In genomic region chr1:64738180-64738555, GRCm38 (mm10) we compare ENCODE assay signal across 8 mouse cellular contexts. TPM values are rescaled to one million over a fixed set of nuclear protein-coding genes. Genes with fewer than 3 reads are reported as not detected.
DNase-seq lines count a peak whose midpoint lies in the region; ATAC-seq and TF ChIP-seq lines count a peak whose summit lies in the region.

No protein-coding gene starts in this region.

- no peak overlapping the region for H3K9ac ChIP-seq in limb, embryonic 13.5 days
- no peak overlapping the region for H3K9ac ChIP-seq in midbrain, postnatal 0 days (replicated peaks; ENCODE audit: low read length, poor library complexity, severe bottlenecking)

- TF ChIP-seq POLR2A in cerebellum, adult 2 months (IDR thresholded peaks at IDR 0.05; ENCODE audit: borderline replicate concordance, insufficient read depth, low read length): no peak

- peak; percentile 7 for ATAC-seq in Patski
- ATAC-seq in granulocyte monocyte progenitor cell, adult 5-6 weeks (replicated peaks; ENCODE audit: poor library complexity, severe bottlenecking): 0 out of 2 replicates have a peak, but pooled peaks have one; percentile 8
- no peak for ATAC-seq in limb, embryonic 13.5 days (ENCODE audit: low FRiP score, low read depth)
- ATAC-seq in midbrain, postnatal 0 days (ENCODE audit: low FRiP score): no peak

- no peak for TF ChIP-seq CTCF in cerebellum, adult 2 months (IDR thresholded peaks at IDR 0.05; ENCODE audit: borderline replicate concordance, insufficient read depth, low read depth, low read length)
- TF ChIP-seq CTCF in Patski (IDR thresholded peaks at IDR 0.05): no peak
- no peak for TF ChIP-seq CTCF in midbrain, postnatal 0 days (IDR thresholded peaks at IDR 0.05)

- DNase-seq in cerebellum, adult 2 months: no peak
- DNase-seq in cerebellum, adult 9-11 months: no peak
- no peak for DNase-seq in Patski (ENCODE audit: low read depth, low spot score)
- no peak for DNase-seq in midbrain, postnatal 0 days (ENCODE audit: low spot score)
- DNase-seq in cerebellum, postnatal 4 days (ENCODE audit: low spot score in 2 of 2): no peak
- DNase-seq in ovary, postnatal 10 days (ENCODE audit: low spot score): no peak

- under 1% methylated on average over 11 of the region's 11 CpGs for WGBS in cerebellum, adult 2 months
- under 1% methylated on average over 11 of the region's 11 CpGs for whole genome bisulfite sequencing in limb, embryonic 13.5 days
- WGBS in midbrain, postnatal 0 days: under 1% methylated on average over 11 of the region's 11 CpGs

- in situ Hi-C loops in Patski (cut with MboI; ENCODE audit: low pct_unique_long_range_greater_than_20kb): no loop called here

- CTCF ChIA-PET in Patski (lab: Charles Lee): interaction anchor here (0.9 to 2.0 kb wide), 8 partner anchors 11 to 184 kb away, joined by 3 to 10 read pairs (median 3); no protein-coding TSS in a partner anchor

- H3K36me3 ChIP-seq in limb, embryonic 13.5 days: no peaks in the 10 kb centered on the region
- no peaks in the 10 kb centered on the region for H3K36me3 ChIP-seq in midbrain, postnatal 0 days (ENCODE audit: insufficient read depth, low read length)

- peak overlapping the region; percentile 58 for H3K4me3 ChIP-seq in cerebellum, adult 2 months (replicated peaks; ENCODE audit: insufficient read depth, low read depth, low read length)
- H3K4me3 ChIP-seq in limb, embryonic 13.5 days: peak overlapping the region; percentile 69
- H3K4me3 ChIP-seq in midbrain, postnatal 0 days (ENCODE audit: low read depth, low read length): peak overlapping the region; percentile 52

- peak overlapping the region; percentile 96 for H3K4me2 ChIP-seq in limb, embryonic 13.5 days (replicated peaks)
- peak overlapping the region; percentile 98 for H3K4me2 ChIP-seq in midbrain, postnatal 0 days (ENCODE audit: low read depth, low read length, poor library complexity, severe bottlenecking)

- H3K27ac ChIP-seq in cerebellum, adult 2 months (ENCODE audit: insufficient read depth, low read length): no peak overlapping the region
- H3K27ac ChIP-seq in limb, embryonic 13.5 days: no peak overlapping the region
- H3K27ac ChIP-seq in midbrain, postnatal 0 days (ENCODE audit: low read depth, low read length): no peak overlapping the region

- H3K9me3 ChIP-seq in limb, embryonic 13.5 days: no peaks in the 10 kb centered on the region
- H3K9me3 ChIP-seq in midbrain, postnatal 0 days (ENCODE audit: low read length): no peaks in the 10 kb centered on the region

- peaks cover 2% of the 10 kb centered on the region; the same call in 1 of the 2 replicates for H3K27me3 ChIP-seq in cerebellum, adult 2 months (ENCODE audit: control insufficient read depth, insufficient read depth, low read length)
- H3K27me3 ChIP-seq in Patski: no peaks in the 10 kb centered on the region
- H3K27me3 ChIP-seq in limb, embryonic 13.5 days: peaks cover 55% of the 10 kb centered on the region
- H3K27me3 ChIP-seq in midbrain, postnatal 0 days (ENCODE audit: insufficient read depth, low read length): peaks cover 48% of the 10 kb centered on the region

- H3K4me1 ChIP-seq in cerebellum, adult 2 months (ENCODE audit: control insufficient read depth, insufficient read depth, low read length): peaks cover 10% of the 10 kb centered on the region
- peaks cover 44% of the 10 kb centered on the region for H3K4me1 ChIP-seq in limb, embryonic 13.5 days
- peaks cover 4% of the 10 kb centered on the region; the same call in 1 of the 2 replicates for H3K4me1 ChIP-seq in midbrain, postnatal 0 days (ENCODE audit: insufficient read depth, low read length)

- POLR2A ChIA-PET in Patski (lab: Charles Lee): interaction anchor here (1.0 to 1.6 kb wide), 3 partner anchors 10 to 241 kb away, joined by 3 to 6 read pairs (median 3); no protein-coding TSS in a partner anchor

RNA-seq across cellular contexts. Expression of gene Fzd5, which starts 0.6 kb away (rescaled TPM):
- polyA plus RNA-seq in cerebellum, adult 2 months (2012; rRNA removed): 0.98 and 1.0 TPM in 2 replicates
- polyA plus RNA-seq in Patski (2021): 12.0 TPM
- total RNA-seq in granulocyte monocyte progenitor cell, adult 5-6 weeks (2014; fragmentation: Nextera tagmentation): 1.2 and 1.6 TPM in 2 replicates
- 1.1 and 1.2 TPM in 2 replicates for total RNA-seq in granulocyte monocyte progenitor cell, adult 5-6 weeks (2017)
- 1.0 and 1.1 TPM in 2 replicates for polyA plus RNA-seq in limb, embryonic 13.5 days (2015; fragmentation: Nextera tagmentation; extraction: Ambion mirVana)
- total RNA-seq in midbrain, postnatal 0 days (2014; rRNA removed): 1.8 and 2.5 TPM in 2 replicates
- 0.40 and 0.86 TPM in 2 replicates for polyA plus RNA-seq in midbrain, postnatal 0 days (2015; fragmentation: Nextera tagmentation; extraction: Ambion mirVana)

RNA-seq across cellular contexts. Expression of gene Ccnyl1, which starts 47.9 kb away (rescaled TPM):
- 17.4 and 19.1 TPM in 2 replicates for polyA plus RNA-seq in cerebellum, adult 2 months (2012; rRNA removed)
- 24.6 TPM for polyA plus RNA-seq in Patski (2021)
- total RNA-seq in granulocyte monocyte progenitor cell, adult 5-6 weeks (2014; fragmentation: Nextera tagmentation): 7.6 and 7.8 TPM in 2 replicates
- total RNA-seq in granulocyte monocyte progenitor cell, adult 5-6 weeks (2017): 5.1 and 7.6 TPM in 2 replicates
- polyA plus RNA-seq in limb, embryonic 13.5 days (2015; fragmentation: Nextera tagmentation; extraction: Ambion mirVana): 5.0 and 5.8 TPM in 2 replicates
- 14.6 and 36.6 TPM in 2 replicates for total RNA-seq in midbrain, postnatal 0 days (2014; rRNA removed)
- polyA plus RNA-seq in midbrain, postnatal 0 days (2015; fragmentation: Nextera tagmentation; extraction: Ambion mirVana): 2.9 and 4.1 TPM in 2 replicates

Comparison
In these comparisons a context has a peak if more than half of its experiments do, and no peak if none do; other contexts are left out.
1. ATAC-seq: peak in Patski (single experiment) and granulocyte monocyte progenitor cell, adult 5-6 weeks (single experiment); none in limb, embryonic 13.5 days (single experiment) and midbrain, postnatal 0 days (single experiment).
2. Peak in every context shown above with its lines, with median percentiles within 50 percentile points of each other: H3K4me3 ChIP-seq.